Mouse (Mus musculus) neutrophil, adult 59 days (primary cell): ENCODE results near the gene Sva. TPM values are rescaled to one million over a fixed set of nuclear protein-coding genes. Genes with fewer than 3 reads are reported as not detected.

ENCODE experiments used
- total RNA-seq, 2 experiments: library from RNA; stranded (reverse); gene quantifications; 1 replicate in 1 of 2; 2 replicates in 1 of 2; pipeline ENCODE4 v1.2.4; 2023

The Sva gene
- total RNA-seq, result not detected

GRCm38 (mm10) chr6:42038094-42038493, at the start of gene Sva:
Sva (plus strand) TSS chr6:42038394.

Other genes with a start within 250 kb of the Sva start
- gene Pip, start 190.9 kb upstream of the Sva start, total RNA-seq, result not detected
- gene Sval2, start 185.4 kb upstream of the Sva start, total RNA-seq, result not detected
- gene Sval1, start 86.8 kb upstream of the Sva start, total RNA-seq, result not detected
- gene Sval3, start 70.3 kb upstream of the Sva start, total RNA-seq, result not detected
- gene Tas2r139, start 102.5 kb downstream of the Sva start, total RNA-seq, result not detected
- gene Tas2r144, start 176.9 kb downstream of the Sva start, total RNA-seq, result not detected
- gene Gstk1, start 207.5 kb downstream of the Sva start, total RNA-seq, result 1 to 10 TPM; 4.3 to 5.2 TPM
- gene Tmem139, start 223.6 kb downstream of the Sva start, total RNA-seq, result not detected
- 10 to 100 TPM; 66.9 to 84.2 TPM for gene Casp2, start 226.6 kb downstream of the Sva start, total RNA-seq
- under 1 TPM; 0.51 to 0.78 TPM for gene Clcn1, start 248.3 kb downstream of the Sva start, total RNA-seq